Comparison of ENCODE assay signal across 8 mouse cellular contexts in genomic region chr5:147957592-147958271, GRCm38 (mm10). TPM values are rescaled to one million over a fixed set of nuclear protein-coding genes. Genes with fewer than 3 reads are reported as not detected.
DNase-seq lines count a peak whose midpoint lies in the region; ATAC-seq and TF ChIP-seq lines count a peak whose summit lies in the region.

No protein-coding gene starts in this region.

- H3K4me3 ChIP-seq in embryonic facial prominence, embryonic 14.5 days (ENCODE audit: low read depth, low read length) = peak overlapping the region; percentile 54
- H3K4me3 ChIP-seq in heart, embryonic 16.5 days (ENCODE audit: low read length) = peak overlapping the region; percentile 76
- H3K4me3 ChIP-seq in limb, embryonic 15.5 days = peak overlapping the region; percentile 50
- no peak overlapping the region for H3K4me3 ChIP-seq in thymus, adult 2 months (ENCODE audit: control insufficient read depth, insufficient read depth, low read length)

- H3K4me2 ChIP-seq in embryonic facial prominence, embryonic 14.5 days (ENCODE audit: low read depth, low read length) = peak overlapping the region; percentile 98
- H3K4me2 ChIP-seq in heart, embryonic 16.5 days (ENCODE audit: low read depth, low read length) = peak overlapping the region; percentile 98
- peak overlapping the region; percentile 97 for H3K4me2 ChIP-seq in limb, embryonic 15.5 days

- no peak overlapping the region for H3K27ac ChIP-seq in embryonic facial prominence, embryonic 14.5 days (replicated peaks; ENCODE audit: low read depth, low read length)
- H3K27ac ChIP-seq in heart, embryonic 16.5 days (ENCODE audit: low read length) = peak overlapping the region; percentile 78
- no peak overlapping the region for H3K27ac ChIP-seq in limb, embryonic 15.5 days
- H3K27ac ChIP-seq in thymus, adult 2 months (ENCODE audit: control insufficient read depth, insufficient read depth, low read length) = no peak overlapping the region

- H3K36me3 ChIP-seq in embryonic facial prominence, embryonic 14.5 days (ENCODE audit: control insufficient read depth, insufficient read depth, low read length) = no peaks in the 10 kb centered on the region
- no peaks in the 10 kb centered on the region for H3K36me3 ChIP-seq in heart, embryonic 16.5 days (ENCODE audit: control insufficient read depth, insufficient read depth)
- no peaks in the 10 kb centered on the region for H3K36me3 ChIP-seq in limb, embryonic 15.5 days
- no peaks in the 10 kb centered on the region for H3K36me3 ChIP-seq in thymus, adult 2 months (ENCODE audit: control insufficient read depth, insufficient read depth, low read length)

- H3K4me1 ChIP-seq in embryonic facial prominence, embryonic 14.5 days (ENCODE audit: control insufficient read depth, insufficient read depth, low read length) = peaks cover 7% of the 10 kb centered on the region; the same call in 1 of the 2 replicates
- H3K4me1 ChIP-seq in heart, embryonic 16.5 days (ENCODE audit: control insufficient read depth, insufficient read depth, low read length) = peaks cover 19% of the 10 kb centered on the region
- peaks cover 16% of the 10 kb centered on the region for H3K4me1 ChIP-seq in limb, embryonic 15.5 days
- H3K4me1 ChIP-seq in thymus, adult 2 months (replicated peaks; ENCODE audit: control insufficient read depth, insufficient read depth, low read length) = no peaks in the 10 kb centered on the region

- no peak for TF ChIP-seq POLR2A in thymus, adult 2 months (IDR thresholded peaks at IDR 0.05; ENCODE audit: control insufficient read depth, extremely low read depth, insufficient read depth, low read length, poor library complexity)

- under 1% methylated on average over 33 of the region's 42 CpGs for WGBS in embryonic facial prominence, embryonic 14.5 days
- WGBS in heart, embryonic 16.5 days = under 1% methylated on average over 42 of the region's 42 CpGs
- under 1% methylated on average over 42 of the region's 42 CpGs for WGBS in limb, embryonic 15.5 days
- WGBS in thymus, adult 2 months = 2% methylated on average over 42 of the region's 42 CpGs

- H3K9ac ChIP-seq in embryonic facial prominence, embryonic 14.5 days (ENCODE audit: low read depth, low read length) = peak overlapping the region; percentile 45; the same call in 1 of the 2 replicates
- H3K9ac ChIP-seq in heart, embryonic 16.5 days (ENCODE audit: low read length) = peak overlapping the region; percentile 75
- 0 out of 2 replicates have a peak overlapping the region, but pooled peaks have one; percentile 17 for H3K9ac ChIP-seq in limb, embryonic 15.5 days

- peaks cover 39% of the 10 kb centered on the region for H3K27me3 ChIP-seq in embryonic facial prominence, embryonic 14.5 days (replicated peaks; ENCODE audit: control insufficient read depth, insufficient read depth, low read length)
- peaks cover 14% of the 10 kb centered on the region for H3K27me3 ChIP-seq in heart, embryonic 16.5 days (ENCODE audit: control insufficient read depth, insufficient read depth, low read length)
- peaks cover 43% of the 10 kb centered on the region for H3K27me3 ChIP-seq in limb, embryonic 15.5 days
- peaks cover 5% of the 10 kb centered on the region; the same call in 1 of the 2 replicates for H3K27me3 ChIP-seq in thymus, adult 2 months (ENCODE audit: control insufficient read depth, insufficient read depth, low read length)

- peak; percentile 1 for DNase-seq in thymus, postnatal 25 days
- DNase-seq in thymus, postnatal 10 days (ENCODE audit: low spot score in 2 of 2) = no peak
- DNase-seq in embryonic facial prominence, embryonic 14.5 days (ENCODE audit: low spot score) = peak; percentile 85
- DNase-seq in kidney, postnatal 10 days = peak; percentile 68
- peak; percentile 48 for DNase-seq in neural tube, embryonic 10.5 days (ENCODE audit: extremely low spot score, low spot score)
- DNase-seq in thymus, adult 2 months = no peak

- peak; percentile 24 for ATAC-seq in embryonic facial prominence, embryonic 14.5 days (ENCODE audit: low read depth)
- peak; percentile 52 for ATAC-seq in heart, embryonic 16.5 days (replicated peaks; ENCODE audit: extremely low read depth, insufficient read depth, low FRiP score)
- ATAC-seq in limb, embryonic 15.5 days (ENCODE audit: insufficient number of reproducible peaks, low FRiP score, low TSS enrichment, low read depth) = no peak

- H3K9me3 ChIP-seq in embryonic facial prominence, embryonic 14.5 days (ENCODE audit: control insufficient read depth, low read length) = no peaks in the 10 kb centered on the region
- H3K9me3 ChIP-seq in heart, embryonic 16.5 days (replicated peaks; ENCODE audit: control insufficient read depth, low read length) = no peaks in the 10 kb centered on the region
- H3K9me3 ChIP-seq in limb, embryonic 15.5 days = no peaks in the 10 kb centered on the region

- TF ChIP-seq CTCF in thymus, adult 2 months (IDR thresholded peaks at IDR 0.05; ENCODE audit: borderline replicate concordance, control insufficient read depth, extremely low read depth, insufficient read depth, low read length, poor library complexity) = no peak

RNA-seq across cellular contexts. Expression of gene Mtus2, which starts 0.6 kb away (rescaled TPM):
- polyA plus RNA-seq in embryonic facial prominence, embryonic 14.5 days (2014; fragmentation: Nextera tagmentation; extraction: Ambion mirVana) = 6.2 and 7.4 TPM in 2 replicates
- 123 and 131 TPM in 2 replicates for polyA plus RNA-seq in heart, embryonic 16.5 days (2015; fragmentation: Nextera tagmentation; extraction: Ambion mirVana)
- 3.8 and 6.0 TPM in 2 replicates for polyA plus RNA-seq in limb, embryonic 15.5 days (2015; fragmentation: Nextera tagmentation; extraction: Ambion mirVana)
- polyA plus RNA-seq in thymus, adult 2 months (2012; rRNA removed) = 3.6 and 8.7 TPM in 2 replicates

Comparison
In these comparisons a context has a peak if more than half of its experiments do, and no peak if none do; other contexts are left out.
1. DNase-seq: peak in thymus, postnatal 25 days (single experiment), embryonic facial prominence, embryonic 14.5 days (single experiment), kidney, postnatal 10 days (single experiment) and neural tube, embryonic 10.5 days (single experiment); none in thymus, postnatal 10 days (0 of 2) and thymus, adult 2 months (single experiment).
2. H3K9ac ChIP-seq: peak in every context shown above with its lines; median percentile 75 in heart, embryonic 16.5 days; 45 in embryonic facial prominence, embryonic 14.5 days; 17 in limb, embryonic 15.5 days.
3. RNA of gene Mtus2, which starts 0.6 kb away (polyA plus RNA-seq): 123 to 131 TPM in heart, embryonic 16.5 days; 3.6 to 8.7 TPM in thymus, adult 2 months, 6.2 to 7.4 TPM in embryonic facial prominence, embryonic 14.5 days and 3.8 to 6.0 TPM in limb, embryonic 15.5 days; every median in the first group is over 10 times any median in the second.
4. Peak in every context shown above with its lines, with median percentiles within 50 percentile points of each other: H3K4me2 ChIP-seq.